Mouse (Mus musculus) lung, postnatal 0 days (tissue): ENCODE data around the gene Lmo1.

Source experiments
- CTCF ChIP-seq: IDR thresholded peaks from 2 replicates; pipeline ENCODE4 v1.5.1; 2016; ENCODE audit warnings: antibody characterized with exemption, mild to moderate bottlenecking
- EP300 ChIP-seq: IDR thresholded peaks from 2 replicates; pipeline ENCODE4 v1.6.1; 2016; ENCODE audit warnings: antibody characterized with exemption, mild to moderate bottlenecking, control low read depth

DNA sequence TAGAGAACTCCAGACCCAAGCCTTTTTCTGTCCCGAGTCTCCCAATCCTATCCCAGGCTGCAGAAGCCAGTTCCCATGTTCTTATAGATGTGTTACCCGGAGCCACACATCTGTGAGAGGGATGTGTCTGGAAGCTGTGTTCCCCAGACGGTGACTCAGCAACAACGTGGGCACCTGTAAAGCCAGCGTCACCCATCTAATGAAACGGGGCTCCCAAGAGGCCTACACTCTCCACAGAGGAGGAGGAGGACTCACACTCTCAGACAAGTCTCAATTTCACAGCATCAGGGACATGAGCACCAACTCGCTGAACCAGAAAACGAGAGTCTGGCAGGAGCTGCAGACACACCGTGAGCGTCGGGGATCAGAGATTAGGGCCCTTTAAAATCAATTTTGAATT is 20.7 kb downstream of the Lmo1 start:
- no peak for TF ChIP-seq CTCF
- TF ChIP-seq EP300: no peak
